Mouse (Mus musculus): Measurements from ENCODE around the gene Megf11. TPM values are rescaled to one million over a fixed set of nuclear protein-coding genes. Genes with fewer than 3 reads are reported as not detected.

The Megf11 gene
- polyA plus RNA-seq (2015; fragmentation: Nextera tagmentation; extraction: Ambion mirVana) = 5.2 and 6.4 TPM in 2 replicates

DNA sequence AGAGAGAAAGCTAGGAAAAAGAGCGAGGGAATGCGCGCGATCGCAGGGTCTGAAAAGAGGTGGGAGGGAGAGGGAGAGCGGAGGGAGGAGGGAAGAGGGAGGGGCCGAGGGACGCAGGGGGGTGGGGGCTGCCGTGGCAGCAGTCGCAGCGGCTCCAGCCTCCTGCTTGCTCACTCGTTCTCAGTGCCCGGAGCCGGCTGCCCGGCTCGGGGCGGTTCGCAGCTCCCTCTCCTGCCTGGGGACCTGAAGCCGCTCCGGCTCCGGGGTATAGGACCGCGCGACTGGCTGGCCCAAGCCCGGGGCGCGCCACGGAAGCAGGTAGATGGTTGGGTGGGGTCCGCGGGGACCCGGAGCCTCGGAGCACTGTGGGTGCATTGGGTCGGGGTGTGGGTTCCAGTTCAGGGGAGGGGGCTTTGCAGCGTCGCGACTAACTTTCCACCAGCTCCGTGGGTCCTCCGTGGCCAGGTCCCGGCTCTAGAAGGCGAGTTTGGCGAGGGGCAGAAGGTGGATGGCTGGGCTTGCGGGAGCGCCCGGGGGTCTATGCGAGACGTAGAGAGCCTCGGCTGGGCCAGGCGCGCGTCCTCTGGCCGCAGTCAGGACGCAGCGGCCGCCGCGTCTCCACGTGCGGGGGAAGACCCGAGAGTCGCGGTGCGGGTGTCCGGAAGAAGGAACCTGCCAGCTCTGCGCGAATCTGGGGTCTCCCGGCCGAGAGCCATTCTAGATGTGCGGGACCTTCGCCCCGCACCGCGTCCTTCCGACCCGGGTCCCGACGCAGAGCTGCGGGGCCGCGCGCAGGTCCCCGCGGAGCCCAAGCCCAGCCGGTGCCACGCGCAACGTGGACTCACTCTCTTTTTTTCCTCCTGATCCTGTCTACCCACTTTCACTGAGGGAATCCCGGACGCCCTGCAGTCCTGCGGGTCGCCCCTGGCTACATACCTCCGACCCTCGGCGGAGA, at the start of gene Megf11:
Gene Megf11 (plus strand): TSS at position 116 of the 955 bp plus-strand sequence.
- peak; percentile 85 for ATAC-seq
- H3K36me3 ChIP-seq (ENCODE audit: poor library complexity, severe bottlenecking) = no peaks in the 10 kb centered on the region
- peaks cover 30% of the 10 kb centered on the region for H3K4me1 ChIP-seq
- H3K27ac ChIP-seq = no peak within 1 kb of the TSS
- peak within 1 kb of the TSS; percentile 63 for H3K4me3 ChIP-seq
- H3K9me3 ChIP-seq (replicated peaks) = no peaks in the 10 kb centered on the region
- H3K9ac ChIP-seq = peak within 1 kb of the TSS; percentile 78
- H3K27me3 ChIP-seq = peaks cover 63% of the 10 kb centered on the region
- WGBS = under 1% methylated on average over 86 of the region's 93 CpGs
- H3K4me2 ChIP-seq = peak within 1 kb of the TSS; percentile 100

DNA sequence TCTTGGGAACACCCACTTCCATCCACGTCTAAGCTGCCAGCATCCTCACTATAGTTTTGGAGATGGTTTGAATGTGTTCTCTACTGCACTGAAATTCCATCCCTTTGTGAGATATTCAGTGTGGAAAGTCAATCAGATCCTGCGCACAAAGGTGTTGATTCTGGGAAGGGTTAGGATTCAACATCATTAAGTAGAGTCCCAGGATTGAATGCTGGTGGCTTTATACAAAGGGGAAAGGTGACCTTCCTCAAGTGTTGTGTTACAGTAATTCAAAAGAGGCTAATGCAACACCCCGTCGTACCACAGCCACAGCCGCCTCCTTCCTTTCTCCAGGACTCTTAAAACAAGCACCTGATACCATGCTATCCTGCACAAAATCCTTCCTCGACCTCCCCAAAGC, 49.6 kb upstream of the Megf11 start:
- H3K27me3 ChIP-seq = no peaks in the 10 kb centered on the region
- ATAC-seq = no peak
- no peak overlapping the region for H3K4me2 ChIP-seq
- 87% methylated on average over 6 of the region's 6 CpGs for WGBS
- H3K36me3 ChIP-seq (ENCODE audit: poor library complexity, severe bottlenecking) = peaks cover 25% of the 10 kb centered on the region
- H3K9ac ChIP-seq = no peak overlapping the region
- H3K4me1 ChIP-seq = peaks cover 11% of the 10 kb centered on the region
- no peaks in the 10 kb centered on the region for H3K9me3 ChIP-seq (replicated peaks)
- no peak overlapping the region for H3K4me3 ChIP-seq
- no peak overlapping the region for H3K27ac ChIP-seq

DNA sequence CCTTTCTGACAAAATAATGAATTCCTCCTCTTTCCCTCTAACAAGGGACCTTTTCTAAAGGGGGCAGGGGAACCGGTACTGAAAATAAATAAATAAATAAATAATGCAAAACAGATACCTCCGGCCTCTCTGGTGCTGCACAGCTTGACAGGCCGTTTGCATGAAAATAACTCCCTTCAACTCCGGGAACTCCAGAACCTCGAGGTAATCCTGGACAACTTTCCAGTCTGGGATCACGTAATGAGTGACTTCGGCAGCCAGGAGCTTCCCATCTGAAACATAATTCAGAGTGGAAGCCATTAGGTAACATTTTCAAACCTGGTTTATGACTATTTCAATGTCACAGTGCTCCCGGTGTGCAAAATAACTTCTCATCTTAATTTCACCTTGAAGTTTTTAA, 46.1 kb upstream of the Megf11 start:
- no peaks in the 10 kb centered on the region for H3K27me3 ChIP-seq
- H3K9ac ChIP-seq = no peak overlapping the region; the same call in 1 of the 2 replicates
- no peak overlapping the region for H3K4me3 ChIP-seq
- H3K9me3 ChIP-seq (replicated peaks) = no peaks in the 10 kb centered on the region
- H3K36me3 ChIP-seq (ENCODE audit: poor library complexity, severe bottlenecking) = peaks cover 22% of the 10 kb centered on the region
- H3K27ac ChIP-seq = no peak overlapping the region
- WGBS = 29% methylated on average over 8 of the region's 8 CpGs
- ATAC-seq = no peak
- H3K4me1 ChIP-seq = peaks cover 11% of the 10 kb centered on the region
- H3K4me2 ChIP-seq = peak overlapping the region; percentile 80

DNA sequence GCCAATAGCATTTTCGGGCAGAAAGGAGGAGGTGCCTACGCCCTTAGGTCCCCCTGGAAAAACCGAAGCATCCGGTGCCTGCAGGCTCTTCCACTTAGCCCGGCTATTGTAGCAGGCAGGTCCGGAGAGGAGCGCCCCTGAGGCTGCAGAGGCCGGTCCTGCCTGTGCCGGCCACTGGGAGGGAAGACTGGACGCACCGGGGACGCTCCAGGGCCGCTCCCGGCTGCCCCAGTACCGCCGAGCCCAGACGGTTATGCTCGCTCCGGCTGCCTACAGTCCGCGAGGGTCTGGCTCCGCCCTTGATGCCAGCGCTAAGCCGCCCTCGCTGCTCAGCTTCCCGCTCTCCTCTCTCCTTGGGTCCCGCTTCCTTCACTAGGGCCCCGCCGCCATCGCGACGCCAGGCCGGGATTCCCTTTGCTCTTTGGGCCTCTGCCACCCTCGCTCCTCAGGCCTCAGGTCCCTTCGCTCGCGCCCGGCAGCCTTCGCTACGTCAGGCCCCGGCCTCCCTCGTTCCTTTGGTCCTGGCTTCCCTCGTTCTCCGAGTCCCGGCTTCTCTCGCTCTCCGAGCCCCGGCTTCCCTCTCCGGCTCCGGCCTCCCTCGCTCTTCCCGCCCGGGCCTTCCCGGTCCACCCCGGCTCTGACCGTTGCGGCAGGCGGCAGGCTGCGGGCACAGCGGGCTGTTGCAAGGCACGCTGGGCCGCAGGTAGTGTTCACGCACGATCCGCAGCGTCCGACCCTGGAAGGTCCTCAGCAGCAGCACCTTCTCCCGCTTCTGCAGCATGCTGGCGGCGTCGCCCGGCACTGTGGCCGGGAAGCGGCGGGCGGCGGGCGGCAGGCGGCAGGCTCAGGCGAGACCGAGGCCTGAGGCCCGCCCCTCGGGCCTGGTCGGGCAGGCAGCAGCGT, 44.8 kb upstream of the Megf11 start:
- Histone ChIP-seq H3K4me3 (peak overlapping the region; percentile 62), H3K4me2 (peak overlapping the region; percentile 80), H3K27ac (peak overlapping the region; percentile 99), H3K9me3 (replicated peaks) (no peaks in the 10 kb centered on the region), H3K36me3 (ENCODE audit: poor library complexity, severe bottlenecking) (peaks cover 16% of the 10 kb centered on the region; the same call in 1 of the 2 replicates), H3K27me3 (no peaks in the 10 kb centered on the region), H3K9ac (peak overlapping the region; percentile 98), H3K4me1 (peaks cover 11% of the 10 kb centered on the region)
- WGBS = under 1% methylated on average over 85 of the region's 85 CpGs
- peak; percentile 92 for ATAC-seq

DNA sequence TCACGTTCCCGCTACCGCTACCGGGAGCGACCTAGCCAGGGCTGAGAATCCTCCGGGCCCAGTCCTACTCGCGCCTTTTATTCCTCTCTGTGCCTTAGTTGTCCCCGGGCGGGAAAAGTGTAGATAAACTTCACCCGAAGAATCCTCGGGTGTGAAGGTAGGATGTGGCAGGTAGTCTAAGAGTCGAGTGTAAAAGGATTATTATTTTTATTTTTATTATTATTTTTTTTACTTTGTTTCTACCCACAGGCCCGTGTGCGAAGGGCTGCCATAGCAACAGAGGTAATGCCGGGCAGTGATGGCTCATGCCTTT, 44.2 kb upstream of the Megf11 start, which contains the start of gene Dis3l:
Gene Dis3l (minus strand): TSS at position 35 of the 313 bp plus-strand sequence.
- 15% methylated on average over 16 of the region's 16 CpGs for WGBS
- H3K36me3 ChIP-seq (ENCODE audit: poor library complexity, severe bottlenecking) = peaks cover 9% of the 10 kb centered on the region; the same call in 1 of the 2 replicates
- peak; percentile 20; the same call in 1 of the 2 replicates for ATAC-seq
- peaks cover 11% of the 10 kb centered on the region for H3K4me1 ChIP-seq
- H3K27ac ChIP-seq = peak within 1 kb of the TSS; percentile 99
- peak within 1 kb of the TSS; percentile 98 for H3K9ac ChIP-seq
- H3K4me2 ChIP-seq = peak within 1 kb of the TSS; percentile 80
- no peaks in the 10 kb centered on the region for H3K27me3 ChIP-seq
- H3K4me3 ChIP-seq = peak within 1 kb of the TSS; percentile 62
- H3K9me3 ChIP-seq (replicated peaks) = no peaks in the 10 kb centered on the region

DNA sequence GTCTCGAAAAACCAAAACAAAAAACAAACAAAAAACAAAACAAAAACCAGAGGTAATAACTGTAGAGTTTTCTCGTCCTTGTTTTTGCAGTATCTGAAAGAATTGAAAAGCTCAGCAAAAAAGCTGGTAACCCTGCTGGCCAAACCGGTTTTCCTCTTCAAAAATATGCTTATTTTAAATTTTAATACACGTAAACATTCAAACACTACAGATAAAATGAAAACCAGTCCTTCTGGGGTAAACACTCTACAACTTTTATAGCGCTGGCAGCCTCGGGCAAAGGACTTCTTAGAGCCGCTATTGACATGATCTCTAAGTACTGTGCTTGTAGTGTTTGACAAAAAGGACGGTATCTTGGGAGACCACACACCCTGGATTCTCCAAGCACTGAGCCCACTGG, 43.8 kb upstream of the Megf11 start:
- peaks cover 11% of the 10 kb centered on the region for H3K4me1 ChIP-seq
- H3K4me3 ChIP-seq = no peak overlapping the region
- 85% methylated on average over 8 of the region's 8 CpGs for WGBS
- no peaks in the 10 kb centered on the region for H3K9me3 ChIP-seq (replicated peaks)
- no peaks in the 10 kb centered on the region for H3K27me3 ChIP-seq
- H3K27ac ChIP-seq = no peak overlapping the region
- no peak for ATAC-seq
- H3K9ac ChIP-seq = no peak overlapping the region; the same call in 1 of the 2 replicates
- H3K36me3 ChIP-seq (ENCODE audit: poor library complexity, severe bottlenecking) = peaks cover 5% of the 10 kb centered on the region; the same call in 1 of the 2 replicates
- H3K4me2 ChIP-seq = peak overlapping the region; percentile 80

DNA sequence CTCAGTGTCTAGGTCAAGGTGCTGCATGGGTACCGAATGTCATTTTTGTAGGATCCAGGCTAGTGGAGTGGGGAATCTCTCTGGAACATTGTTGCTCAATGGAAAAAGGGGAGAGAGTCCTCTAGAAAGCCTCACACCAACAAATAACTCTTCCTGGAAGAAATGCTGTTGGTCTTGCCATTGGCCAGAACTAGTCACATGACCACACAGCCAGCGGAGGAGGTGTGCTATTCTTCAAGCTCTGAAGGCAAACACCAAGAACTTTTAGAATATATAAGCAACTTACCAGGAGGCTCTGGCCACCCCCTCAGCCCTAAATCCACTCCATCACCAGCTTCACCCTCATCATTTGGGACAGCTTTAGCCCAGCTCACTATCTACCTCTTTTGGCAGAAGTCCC, 41.8 kb upstream of the Megf11 start:
- H3K27me3 ChIP-seq = no peaks in the 10 kb centered on the region
- H3K4me1 ChIP-seq = peaks cover 11% of the 10 kb centered on the region
- no peak overlapping the region for H3K4me3 ChIP-seq
- H3K27ac ChIP-seq = no peak overlapping the region
- no peak overlapping the region for H3K9ac ChIP-seq
- 91% methylated on average over 2 of the region's 2 CpGs for WGBS
- no peak for ATAC-seq
- no peaks in the 10 kb centered on the region for H3K9me3 ChIP-seq (replicated peaks)
- no peak overlapping the region for H3K4me2 ChIP-seq
- no peaks in the 10 kb centered on the region for H3K36me3 ChIP-seq (ENCODE audit: poor library complexity, severe bottlenecking)

DNA sequence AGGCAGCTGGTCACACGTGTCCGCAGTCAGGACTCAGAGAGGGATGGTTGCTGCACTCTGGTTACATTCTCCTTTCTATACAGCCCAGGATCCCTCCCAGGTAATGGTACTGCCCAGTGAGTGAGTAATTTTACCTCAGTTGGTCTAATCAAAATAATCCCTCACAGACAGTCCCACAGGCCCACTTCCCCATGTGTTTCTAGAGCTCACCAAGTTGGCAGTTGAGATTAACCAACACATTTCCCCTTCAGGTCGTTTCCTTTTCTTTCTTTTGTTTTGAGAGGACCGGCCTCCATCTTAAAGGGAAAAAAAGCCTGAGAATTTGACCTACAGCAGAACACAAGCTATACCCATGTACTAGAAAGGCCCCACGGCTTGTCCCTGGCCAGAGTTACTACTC, 39.5 kb upstream of the Megf11 start:
- ATAC-seq = no peak
- Histone ChIP-seq H3K4me3 (no peak overlapping the region), H3K4me1 (no peaks in the 10 kb centered on the region), H3K27ac (no peak overlapping the region), H3K9me3 (replicated peaks) (no peaks in the 10 kb centered on the region), H3K4me2 (no peak overlapping the region), H3K9ac (no peak overlapping the region), H3K36me3 (ENCODE audit: poor library complexity, severe bottlenecking) (no peaks in the 10 kb centered on the region), H3K27me3 (no peaks in the 10 kb centered on the region)
- 68% methylated on average over 5 of the region's 5 CpGs for WGBS

DNA sequence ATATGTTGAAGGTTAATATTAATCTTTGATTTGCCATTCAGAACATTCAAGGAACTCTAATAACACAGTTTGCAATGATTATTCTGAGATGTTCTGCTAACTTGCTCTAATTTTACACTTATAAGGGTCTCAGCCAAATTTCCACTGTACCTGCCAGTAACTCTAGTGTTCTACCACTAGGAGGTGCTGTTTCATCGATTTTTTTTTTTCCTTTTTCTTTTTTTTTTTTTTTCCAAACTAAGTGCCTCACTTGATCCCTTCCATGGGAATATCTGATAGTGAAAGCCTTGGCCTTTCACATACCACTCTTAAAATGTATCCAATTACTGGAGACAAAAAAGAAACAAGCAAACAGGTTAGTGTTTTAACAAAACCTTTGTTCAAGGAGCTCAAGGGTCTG, 38.0 kb upstream of the Megf11 start:
- Histone ChIP-seq H3K4me1 (no peaks in the 10 kb centered on the region), H3K4me3 (no peak overlapping the region), H3K36me3 (ENCODE audit: poor library complexity, severe bottlenecking) (no peaks in the 10 kb centered on the region), H3K27me3 (no peaks in the 10 kb centered on the region), H3K9me3 (replicated peaks) (no peaks in the 10 kb centered on the region), H3K27ac (no peak overlapping the region), H3K9ac (no peak overlapping the region), H3K4me2 (no peak overlapping the region)
- ATAC-seq = no peak
- WGBS = 0% methylated on average over 1 of the region's 1 CpGs

DNA sequence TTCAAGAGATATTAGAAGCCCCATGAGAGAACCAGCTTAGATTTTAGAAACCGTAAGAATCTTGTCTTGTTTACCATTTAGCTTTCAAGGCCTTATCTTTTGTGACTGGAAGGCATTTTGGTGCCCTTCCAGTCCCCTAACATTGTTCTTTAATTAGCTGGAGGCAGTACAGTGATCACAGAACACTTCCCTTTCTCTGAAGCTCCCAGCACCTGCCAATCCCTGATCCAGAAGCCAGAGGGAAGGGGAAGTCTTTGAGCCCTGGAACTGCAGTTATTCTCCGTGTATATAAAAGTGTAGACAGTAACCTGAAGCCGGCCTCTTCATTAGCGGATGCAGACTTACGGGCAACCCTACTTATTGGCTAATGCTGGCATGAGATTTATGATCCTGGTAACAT, 35.9 kb upstream of the Megf11 start:
- Histone ChIP-seq H3K4me1 (no peaks in the 10 kb centered on the region), H3K9ac (0 out of 2 replicates have a peak overlapping the region, but pooled peaks have one; percentile 5), H3K9me3 (replicated peaks) (no peaks in the 10 kb centered on the region), H3K27ac (no peak overlapping the region), H3K4me3 (no peak overlapping the region), H3K36me3 (ENCODE audit: poor library complexity, severe bottlenecking) (no peaks in the 10 kb centered on the region), H3K27me3 (no peaks in the 10 kb centered on the region), H3K4me2 (no peak overlapping the region)
- 52% methylated on average over 5 of the region's 5 CpGs for WGBS
- no peak for ATAC-seq

DNA sequence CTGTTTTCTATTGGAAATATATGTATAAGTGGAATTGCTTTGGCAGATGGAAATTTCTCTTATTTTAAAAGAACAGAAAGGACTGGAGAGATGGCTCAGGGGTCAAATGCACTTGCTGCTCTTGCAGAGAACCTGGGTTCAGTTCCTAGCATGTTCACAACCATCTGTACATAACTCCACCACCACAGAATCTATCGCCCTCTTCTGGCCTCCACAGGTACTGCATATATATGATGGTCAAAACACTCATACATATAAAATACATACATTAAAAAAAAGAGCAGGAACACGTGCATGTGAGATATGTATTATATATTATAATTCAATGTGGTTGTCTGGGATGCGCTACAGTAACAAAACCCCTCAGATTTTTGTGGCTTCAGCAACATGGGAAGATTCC, 34.2 kb upstream of the Megf11 start:
- Histone ChIP-seq H3K27ac (no peak overlapping the region), H3K4me1 (no peaks in the 10 kb centered on the region), H3K27me3 (no peaks in the 10 kb centered on the region), H3K4me3 (no peak overlapping the region), H3K4me2 (no peak overlapping the region), H3K36me3 (ENCODE audit: poor library complexity, severe bottlenecking) (no peaks in the 10 kb centered on the region), H3K9me3 (replicated peaks) (no peaks in the 10 kb centered on the region), H3K9ac (no peak overlapping the region)
- 52% methylated on average over 3 of the region's 3 CpGs for WGBS
- no peak for ATAC-seq

DNA sequence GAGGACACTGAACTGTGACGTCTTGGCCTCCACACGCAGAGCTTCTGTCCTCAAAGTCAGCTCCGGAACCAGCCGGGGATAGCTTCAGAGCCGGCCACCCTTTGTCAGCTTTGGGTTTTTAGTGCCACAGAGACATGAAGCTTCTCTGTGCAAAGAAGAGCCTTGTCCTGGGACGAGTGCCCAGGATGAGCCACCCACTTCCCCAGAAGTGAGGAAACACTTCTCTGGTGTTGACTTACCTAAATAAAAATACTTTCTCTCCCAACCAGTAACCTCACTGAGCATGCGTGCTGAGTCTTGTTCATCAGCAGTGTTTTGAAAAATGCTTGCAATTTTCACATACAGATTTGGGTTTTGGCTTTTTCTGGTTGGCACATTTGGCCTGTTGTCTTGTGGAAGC, 29.8 kb upstream of the Megf11 start:
- ATAC-seq = no peak
- H3K9me3 ChIP-seq (replicated peaks) = no peaks in the 10 kb centered on the region
- no peaks in the 10 kb centered on the region for H3K4me1 ChIP-seq
- no peak overlapping the region for H3K27ac ChIP-seq
- WGBS = 94% methylated on average over 7 of the region's 7 CpGs
- H3K36me3 ChIP-seq (ENCODE audit: poor library complexity, severe bottlenecking) = no peaks in the 10 kb centered on the region
- no peaks in the 10 kb centered on the region for H3K27me3 ChIP-seq
- no peak overlapping the region for H3K9ac ChIP-seq
- no peak overlapping the region for H3K4me2 ChIP-seq
- no peak overlapping the region for H3K4me3 ChIP-seq

Measured in forebrain, embryonic 13.5 days (tissue).